Mouse (Mus musculus) forebrain, embryonic 14.5 days (tissue): ENCODE measurements around the gene Phrf1. TPM values are rescaled to one million over a fixed set of nuclear protein-coding genes. Genes with fewer than 3 reads are reported as not detected.
A peak's percentile ranks its signal among the peaks of the same experiment; 100 is the strongest.

Experiments used
- ATAC-seq: fragments of 200-750 bp; cut with Nextera tagmentation; 2 replicates; pipeline ENCODE4 v1.8.0; 2017; ENCODE audit warnings: mild to moderate bottlenecking, moderate library complexity
- DNase-seq: peaks from one replicate; pipeline ENCODE4 v3.0.0-alpha.2; 2015; ENCODE audit warnings: low spot score
- H3K27ac ChIP-seq: fragments of 300-500 bp; sonication (generic); 2 replicates; pipeline ENCODE4 v1.5.1; 2014; ENCODE audit warnings: low read depth, mild to moderate bottlenecking, control low read depth, low read length, moderate library complexity
- H3K27me3 ChIP-seq: fragments of 300-500 bp; sonication (generic); replicated peaks from 2 replicates; pipeline ENCODE4 v1.6.1; 2014; ENCODE audit warnings: low read length, control low read depth, mixed read lengths; ENCODE audit not compliant: control insufficient read depth, insufficient read depth
- H3K36me3 ChIP-seq: fragments of 300-500 bp; sonication (generic); 2 replicates; pipeline ENCODE4 v1.6.1; 2014; ENCODE audit warnings: low read length, control low read depth; ENCODE audit not compliant: control insufficient read depth, insufficient read depth
- H3K4me1 ChIP-seq: fragments of 300-500 bp; sonication (generic); 2 replicates; pipeline ENCODE4 v1.6.1; 2014; ENCODE audit warnings: antibody characterized with exemption, low read length, control low read depth; ENCODE audit not compliant: control insufficient read depth, insufficient read depth
- H3K4me2 ChIP-seq: fragments of 300-500 bp; sonication (generic); 2 replicates; pipeline ENCODE4 v1.6.1; 2014; ENCODE audit warnings: mild to moderate bottlenecking, control low read depth, low read length
- H3K4me3 ChIP-seq: fragments of 300-500 bp; sonication (generic); 2 replicates; pipeline ENCODE4 v1.5.1; 2014; ENCODE audit warnings: low read depth, low read length, control low read depth
- H3K9ac ChIP-seq: fragments of 300-500 bp; sonication (generic); 2 replicates; pipeline ENCODE4 v1.6.1; 2014; ENCODE audit warnings: mild to moderate bottlenecking, low read length, control low read depth, moderate library complexity
- H3K9me3 ChIP-seq: fragments of 300-500 bp; sonication (generic); replicated peaks from 2 replicates; pipeline ENCODE4 v1.6.1; 2016; ENCODE audit warnings: low read length, control low read depth, mixed read lengths; ENCODE audit not compliant: control insufficient read depth
- WGBS: fragments of 180-500 bp; shearing (Covaris S2); extraction: QIAGEN DNeasy Blood & Tissue Kit; methylation state at CpG from one replicate; pipeline ENCODE4 v1.1.7; 2014; 5-methylcytosine and 5-hydroxymethylcytosine counted together
- polyA plus RNA-seq: library from polyadenylated mRNA; unstranded; fragments of >200 nt; fragmentation: Nextera tagmentation; extraction: Ambion mirVana; gene quantifications from 2 replicates; pipeline ENCODE4 v1.2.1, GENCODE M21; 2014

The Phrf1 gene
- polyA plus RNA-seq, 1 experiment from 2014 or later: 64.2 TPM

- peaks cover 45% of the 10 kb centered on the region for H3K27me3 ChIP-seq
- ATAC-seq: peak; percentile 70
These were observed 63.5 kb downstream of the Phrf1 start, which contains the start of gene Drd4 for GRCm38 (mm10) chr7:141291921-141292582. Gene Drd4 (plus strand): TSS chr7:141292006.

DNA sequence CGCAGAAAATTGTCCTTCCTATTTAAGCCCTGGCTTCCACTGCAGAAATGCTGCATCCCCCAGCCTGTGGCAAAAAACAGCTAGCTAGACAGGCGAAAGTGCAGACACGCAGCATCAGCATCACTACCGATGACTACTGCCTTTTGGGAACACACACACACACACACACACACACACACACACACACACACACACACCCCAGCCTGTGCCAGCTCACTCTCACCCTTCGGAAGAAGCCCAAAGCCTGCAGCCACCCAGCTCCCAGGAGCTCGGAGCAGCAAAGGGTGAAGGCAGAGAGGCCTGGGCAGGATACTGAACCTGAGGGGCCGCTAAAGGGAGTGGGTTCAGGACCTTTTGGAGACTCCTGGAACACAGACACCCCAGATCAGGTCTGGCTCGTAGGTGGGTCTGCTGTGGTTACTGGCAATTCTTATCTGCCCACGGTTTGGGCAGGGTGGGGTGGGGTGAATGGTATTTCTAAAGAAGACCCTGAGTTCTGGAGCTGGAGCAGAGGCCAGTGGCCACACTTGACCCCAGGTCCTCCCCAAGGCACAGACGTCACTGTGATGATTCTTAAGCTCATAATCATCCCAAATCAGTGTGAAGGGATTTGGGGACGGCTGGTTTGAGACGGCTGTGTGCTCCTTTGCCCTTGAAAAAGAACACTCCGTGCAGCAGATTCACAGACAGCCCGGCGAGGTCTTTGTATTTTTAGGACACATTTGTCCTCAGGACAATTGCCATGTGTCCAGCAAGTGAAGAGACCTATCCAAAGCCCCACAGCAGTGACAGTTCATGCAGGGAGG is 64.2 kb downstream of the Phrf1 start:
- H3K27me3 ChIP-seq: peaks cover 45% of the 10 kb centered on the region

More at GRCm38 (mm10) chr7:141291921-141292582, 63.5 kb downstream of the Phrf1 start, which contains the start of gene Drd4:
- peak; percentile 57 for DNase-seq
- Histone ChIP-seq H3K4me3 (peak within 1 kb of the TSS; percentile 45), H3K9me3 (no peaks in the 10 kb centered on the region), H3K4me2 (peak within 1 kb of the TSS; percentile 94), H3K4me1 (peaks cover 9% of the 10 kb centered on the region; the same call in 1 of the 2 replicates), H3K9ac (peak within 1 kb of the TSS; percentile 70), H3K27ac (no peak within 1 kb of the TSS), H3K36me3 (peaks cover 6% of the 10 kb centered on the region)
- under 1% methylated on average over 46 of the region's 46 CpGs for WGBS

GRCm38 (mm10) chr7:141293852-141294471 is 65.4 kb downstream of the Phrf1 start:
- WGBS: under 1% methylated on average over 52 of the region's 53 CpGs

More for the DNA sequence above, 64.2 kb downstream of the Phrf1 start:
- Histone ChIP-seq H3K27ac (no peak overlapping the region), H3K36me3 (peaks cover 11% of the 10 kb centered on the region), H3K4me1 (peaks cover 9% of the 10 kb centered on the region; the same call in 1 of the 2 replicates), H3K4me2 (peak overlapping the region; percentile 94), H3K4me3 (peak overlapping the region; percentile 45), H3K9ac (peak overlapping the region; percentile 70), H3K9me3 (no peaks in the 10 kb centered on the region)
- no peak; the same call in 1 of the 2 replicates for ATAC-seq
- DNase-seq: no peak
- WGBS: 32% methylated on average over 15 of the region's 15 CpGs

DNA sequence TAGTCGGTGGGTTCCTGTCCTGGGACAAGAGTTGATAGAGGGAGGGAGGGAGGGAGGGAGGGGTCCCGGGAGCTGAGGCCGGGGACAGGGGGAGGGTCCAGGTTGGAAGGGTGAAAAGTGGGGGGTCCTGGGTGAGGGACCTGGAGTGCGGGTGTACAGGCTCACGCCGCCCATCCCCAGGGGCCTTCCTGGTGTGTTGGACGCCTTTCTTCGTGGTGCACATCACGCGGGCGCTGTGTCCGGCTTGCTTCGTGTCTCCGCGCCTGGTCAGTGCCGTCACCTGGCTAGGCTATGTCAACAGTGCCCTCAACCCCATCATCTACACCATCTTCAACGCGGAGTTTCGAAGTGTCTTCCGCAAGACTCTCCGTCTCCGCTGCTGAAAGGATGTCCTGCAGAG is 65.9 kb downstream of the Phrf1 start:
- 11% methylated on average over 20 of the region's 22 CpGs for WGBS
- no peak for DNase-seq
- H3K4me3 ChIP-seq: peak overlapping the region; percentile 31
- H3K4me2 ChIP-seq: peak overlapping the region; percentile 59
- no peaks in the 10 kb centered on the region for H3K9me3 ChIP-seq
- peaks cover 20% of the 10 kb centered on the region for H3K36me3 ChIP-seq
- no peak for ATAC-seq
- peaks cover 9% of the 10 kb centered on the region; the same call in 1 of the 2 replicates for H3K4me1 ChIP-seq
- H3K27me3 ChIP-seq: peaks cover 45% of the 10 kb centered on the region
- no peak overlapping the region for H3K9ac ChIP-seq
- H3K27ac ChIP-seq: no peak overlapping the region

More at GRCm38 (mm10) chr7:141293852-141294471, 65.4 kb downstream of the Phrf1 start:
- Histone ChIP-seq H3K4me1 (peaks cover 9% of the 10 kb centered on the region; the same call in 1 of the 2 replicates), H3K27me3 (peaks cover 45% of the 10 kb centered on the region), H3K36me3 (peaks cover 15% of the 10 kb centered on the region), H3K4me3 (peak overlapping the region; percentile 31), H3K27ac (no peak overlapping the region), H3K9ac (peak overlapping the region; percentile 40; the same call in 1 of the 2 replicates), H3K9me3 (no peaks in the 10 kb centered on the region), H3K4me2 (peak overlapping the region; percentile 59)
- ATAC-seq (no peak), DNase-seq (no peak)

DNA sequence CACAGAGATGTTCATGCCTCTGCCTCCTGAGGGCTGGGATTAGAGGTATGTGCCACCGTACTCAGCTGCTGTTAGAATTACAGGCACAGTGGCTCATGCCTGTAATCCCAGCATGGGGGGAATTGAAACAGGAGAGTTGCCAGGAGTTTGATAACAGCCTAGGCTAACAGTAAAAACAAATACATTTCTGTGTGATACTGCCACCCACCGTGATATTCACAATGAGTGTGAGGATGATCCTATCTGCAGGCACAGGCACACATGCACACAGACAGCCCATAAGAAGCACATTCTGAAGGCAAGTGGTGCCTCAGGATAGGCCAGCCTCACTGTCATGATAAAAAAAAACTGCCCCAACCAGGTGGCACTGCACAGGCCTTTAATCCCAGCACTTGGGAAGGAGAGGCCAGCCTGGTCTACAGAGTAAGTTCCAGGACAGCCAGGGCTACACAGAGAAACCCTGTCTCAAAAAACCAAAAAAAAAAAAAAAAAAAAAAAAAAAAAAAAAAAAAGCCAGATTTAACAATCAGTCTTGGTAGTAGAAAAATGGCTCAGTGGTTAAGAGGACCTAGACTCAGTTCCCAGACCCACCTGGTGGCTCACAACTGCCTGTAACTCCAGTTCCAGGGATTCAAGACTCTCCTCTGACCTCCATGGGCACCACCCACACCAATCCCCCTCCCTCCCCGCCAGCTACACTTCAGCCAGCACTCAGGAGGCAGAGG is 69.5 kb downstream of the Phrf1 start:
- no peak overlapping the region for H3K27ac ChIP-seq
- no peaks in the 10 kb centered on the region for H3K9me3 ChIP-seq
- peaks cover 55% of the 10 kb centered on the region for H3K36me3 ChIP-seq
- H3K4me2 ChIP-seq: no peak overlapping the region
- H3K4me3 ChIP-seq: no peak overlapping the region
- H3K9ac ChIP-seq: no peak overlapping the region
- peaks cover 7% of the 10 kb centered on the region; the same call in 1 of the 2 replicates for H3K4me1 ChIP-seq
- DNase-seq (no peak), ATAC-seq (no peak)
- peaks cover 26% of the 10 kb centered on the region for H3K27me3 ChIP-seq
- WGBS: 84% methylated on average over 3 of the region's 3 CpGs

GRCm38 (mm10) chr7:141299175-141299574 is 70.6 kb downstream of the Phrf1 start:
- Histone ChIP-seq H3K9me3 (no peaks in the 10 kb centered on the region), H3K27ac (no peak overlapping the region), H3K27me3 (peaks cover 15% of the 10 kb centered on the region), H3K4me1 (peaks cover under 1% of the 10 kb centered on the region; the same call in 1 of the 2 replicates), H3K36me3 (peaks cover 65% of the 10 kb centered on the region), H3K4me3 (no peak overlapping the region), H3K9ac (no peak overlapping the region), H3K4me2 (no peak overlapping the region)
- 94% methylated on average over 8 of the region's 8 CpGs for WGBS
- no peak for ATAC-seq
- no peak for DNase-seq

DNA sequence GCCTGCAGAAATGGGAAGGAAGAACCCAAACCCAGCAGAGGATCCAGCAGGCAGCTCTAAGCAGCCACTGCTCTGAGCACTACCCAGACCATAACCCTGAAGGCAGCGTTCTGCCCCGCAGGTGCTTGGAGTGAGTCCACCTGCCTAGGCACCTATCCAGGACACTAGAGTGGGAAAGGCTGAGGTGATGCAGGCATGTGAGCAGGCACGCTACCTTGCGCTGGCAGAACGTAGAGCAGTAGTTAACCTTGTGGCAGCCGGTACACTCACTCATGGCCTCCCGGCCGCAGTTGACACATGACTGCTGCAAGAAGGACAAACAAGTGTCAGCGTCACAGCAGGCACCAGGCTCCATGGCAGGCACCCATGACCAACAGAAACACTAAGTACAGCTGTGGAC is 72.8 kb downstream of the Phrf1 start:
- Histone ChIP-seq H3K27ac (no peak overlapping the region), H3K9ac (no peak overlapping the region), H3K27me3 (no peaks in the 10 kb centered on the region), H3K36me3 (peaks cover 87% of the 10 kb centered on the region), H3K4me1 (no peaks in the 10 kb centered on the region), H3K9me3 (no peaks in the 10 kb centered on the region), H3K4me2 (no peak overlapping the region), H3K4me3 (no peak overlapping the region)
- DNase-seq (no peak), ATAC-seq (no peak)
- WGBS: 97% methylated on average over 9 of the region's 9 CpGs

DNA sequence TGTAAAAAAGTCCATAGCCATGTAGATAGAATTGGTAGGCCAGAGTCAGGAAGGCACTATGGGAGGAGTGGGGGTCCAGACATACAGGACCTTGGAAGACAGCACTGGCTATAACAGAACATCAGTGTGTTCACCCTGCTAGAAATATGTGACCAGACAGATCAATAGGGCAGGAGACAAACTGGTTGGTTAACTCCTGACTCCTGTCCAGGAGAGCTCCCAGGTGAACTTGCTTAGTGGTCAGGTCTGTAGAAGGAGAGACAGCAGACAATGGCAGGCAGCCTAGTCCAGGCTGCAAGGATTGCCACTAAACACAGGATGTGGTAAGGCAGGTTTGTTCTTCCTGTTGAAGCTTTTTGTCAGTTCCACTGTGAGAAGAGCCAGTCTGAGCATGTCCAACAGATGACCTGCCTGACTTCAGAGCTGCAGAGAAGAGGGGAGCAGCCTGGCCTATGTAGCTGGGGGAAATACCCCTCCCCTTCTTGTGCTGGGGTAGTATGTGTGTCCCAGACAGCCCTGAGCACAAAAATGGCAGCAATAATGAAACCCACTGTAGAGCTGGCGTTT is 74.2 kb downstream of the Phrf1 start:
- DNase-seq (no peak), ATAC-seq (no peak)
- H3K27me3 ChIP-seq: no peaks in the 10 kb centered on the region
- no peak overlapping the region for H3K4me3 ChIP-seq
- no peak overlapping the region for H3K27ac ChIP-seq
- no peaks in the 10 kb centered on the region for H3K4me1 ChIP-seq
- H3K4me2 ChIP-seq: no peak overlapping the region
- H3K9ac ChIP-seq: no peak overlapping the region
- WGBS: 77% methylated on average over 1 of the region's 1 CpGs
- no peaks in the 10 kb centered on the region for H3K9me3 ChIP-seq
- H3K36me3 ChIP-seq: peaks cover 91% of the 10 kb centered on the region
